Mouse (Mus musculus): Measurements from ENCODE around the gene Pip5k1c. TPM values are rescaled to one million over a fixed set of nuclear protein-coding genes. Genes with fewer than 3 reads are reported as not detected.
A peak's percentile ranks its signal among the peaks of the same experiment; 100 is the strongest.

The Pip5k1c gene
- polyA plus RNA-seq, 1 experiment from 2014 or later, result 31.2 TPM

- ATAC-seq, result no peak
Observed at GRCm38 (mm10) chr10:81277676-81278075, 15.1 kb upstream of the Pip5k1c start.

DNA sequence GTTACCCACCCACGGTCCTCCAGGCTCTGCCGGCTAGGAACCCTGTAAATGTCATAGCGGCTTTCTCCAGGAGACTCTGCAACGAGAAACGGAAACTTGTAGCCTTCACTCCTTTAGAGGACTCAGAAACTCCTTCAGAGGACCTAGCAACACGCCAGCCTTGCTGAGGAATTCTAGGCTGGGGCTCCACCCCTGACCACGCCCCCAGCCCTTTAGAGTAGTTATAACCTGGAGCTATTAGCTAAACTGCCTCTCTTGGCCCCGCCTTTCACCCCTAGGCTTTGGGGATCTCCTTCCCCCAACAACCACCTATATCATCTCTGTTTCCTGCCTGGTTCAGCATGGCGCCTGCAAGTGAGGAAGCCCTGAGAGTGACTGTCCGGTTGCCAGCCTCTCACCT lies 13.3 kb upstream of the Pip5k1c start:
- peak; percentile 57 for ATAC-seq
- 28% methylated on average over 9 of the region's 10 CpGs for WGBS
- Histone ChIP-seq H3K4me3 (ENCODE audit: low read depth, low read length) (no peak overlapping the region), H3K9ac (replicated peaks; ENCODE audit: low read depth) (no peak overlapping the region), H3K27me3 (replicated peaks; ENCODE audit: insufficient read depth, low read length) (peaks cover 5% of the 10 kb centered on the region; the same call in 1 of the 2 replicates), H3K4me2 (replicated peaks; ENCODE audit: low read depth, low read length) (no peak overlapping the region), H3K27ac (ENCODE audit: low read length) (no peak overlapping the region), H3K9me3 (ENCODE audit: low read length) (no peaks in the 10 kb centered on the region), H3K4me1 (ENCODE audit: insufficient read depth, low read depth, low read length) (no peaks in the 10 kb centered on the region), H3K36me3 (ENCODE audit: insufficient read depth, low read length) (no peaks in the 10 kb centered on the region; the same call in 1 of the 2 replicates)
- DNase-seq (ENCODE audit: low spot score), result peak; percentile 54
- TF ChIP-seq CTCF (IDR thresholded peaks at IDR 0.05), result no peak
- no peak for TF ChIP-seq EP300 (IDR thresholded peaks at IDR 0.05)

More at GRCm38 (mm10) chr10:81277676-81278075, 15.1 kb upstream of the Pip5k1c start:
- no peak overlapping the region for H3K9ac ChIP-seq (replicated peaks; ENCODE audit: low read depth)
- no peaks in the 10 kb centered on the region for H3K4me1 ChIP-seq (ENCODE audit: insufficient read depth, low read depth, low read length)
- WGBS, result 76% methylated on average over 22 of the region's 22 CpGs
- peaks cover 7% of the 10 kb centered on the region for H3K36me3 ChIP-seq (ENCODE audit: insufficient read depth, low read length)
- H3K9me3 ChIP-seq (ENCODE audit: low read length), result no peaks in the 10 kb centered on the region
- no peak for TF ChIP-seq CTCF (IDR thresholded peaks at IDR 0.05)
- H3K27me3 ChIP-seq (replicated peaks; ENCODE audit: insufficient read depth, low read length), result no peaks in the 10 kb centered on the region
- DNase-seq (ENCODE audit: low spot score), result no peak
- H3K4me3 ChIP-seq (ENCODE audit: low read depth, low read length), result no peak overlapping the region
- H3K4me2 ChIP-seq (replicated peaks; ENCODE audit: low read depth, low read length), result no peak overlapping the region
- H3K27ac ChIP-seq (ENCODE audit: low read length), result no peak overlapping the region

- Histone ChIP-seq H3K9me3 (ENCODE audit: low read length) (no peaks in the 10 kb centered on the region), H3K4me3 (ENCODE audit: low read depth, low read length) (no peak overlapping the region), H3K4me2 (replicated peaks; ENCODE audit: low read depth, low read length) (no peak overlapping the region), H3K27me3 (replicated peaks; ENCODE audit: insufficient read depth, low read length) (peaks cover 16% of the 10 kb centered on the region; the same call in 1 of the 2 replicates), H3K27ac (ENCODE audit: low read length) (peak overlapping the region; percentile 34; the same call in 1 of the 2 replicates), H3K4me1 (ENCODE audit: insufficient read depth, low read depth, low read length) (0 out of 2 replicates have a peak, but pooled peaks cover 13% of the 10 kb centered on the region), H3K36me3 (ENCODE audit: insufficient read depth, low read length) (no peaks in the 10 kb centered on the region), H3K9ac (replicated peaks; ENCODE audit: low read depth) (no peak overlapping the region)
- ATAC-seq (peak; percentile 9; the same call in 1 of the 2 replicates), DNase-seq (ENCODE audit: low spot score) (peak; percentile 56)
- no peak for TF ChIP-seq EP300 (IDR thresholded peaks at IDR 0.05)
- no peak for TF ChIP-seq CTCF (IDR thresholded peaks at IDR 0.05)
- 51% methylated on average over 6 of the region's 6 CpGs for WGBS
Observed at GRCm38 (mm10) chr10:81284189-81284588, 8.6 kb upstream of the Pip5k1c start.

DNA sequence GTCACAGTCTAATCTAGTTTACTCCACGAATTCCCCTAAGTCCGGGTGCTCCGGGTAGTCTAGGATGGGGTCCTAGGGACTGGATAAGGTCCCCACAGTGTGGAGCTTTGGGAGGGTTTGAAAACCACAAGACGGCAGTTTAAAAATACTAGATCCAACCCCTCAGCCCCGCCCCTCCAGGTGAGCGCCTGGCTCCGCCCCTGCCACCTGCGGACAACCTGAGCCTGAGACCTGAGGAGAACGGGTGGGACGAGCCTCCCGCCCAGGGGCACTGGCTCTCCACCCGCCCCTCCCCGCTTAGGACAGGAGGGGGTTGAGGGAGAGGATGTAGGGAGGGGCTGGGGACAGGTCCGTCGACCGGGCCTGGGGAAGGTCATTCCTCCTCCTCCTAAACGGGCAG lies 8.0 kb upstream of the Pip5k1c start:
- peak overlapping the region; percentile 46 for H3K4me3 ChIP-seq (ENCODE audit: low read depth, low read length)
- WGBS, result 7% methylated on average over 17 of the region's 17 CpGs
- peak; percentile 71 for DNase-seq (ENCODE audit: low spot score)

GRCm38 (mm10) chr10:81285694-81286450 lies 6.9 kb upstream of the Pip5k1c start:
- Histone ChIP-seq H3K9me3 (ENCODE audit: low read length) (no peaks in the 10 kb centered on the region), H3K9ac (replicated peaks; ENCODE audit: low read depth) (no peak overlapping the region), H3K27ac (ENCODE audit: low read length) (peak overlapping the region; percentile 77), H3K4me3 (ENCODE audit: low read depth, low read length) (peak overlapping the region; percentile 46), H3K4me1 (ENCODE audit: insufficient read depth, low read depth, low read length) (0 out of 2 replicates have a peak, but pooled peaks cover 17% of the 10 kb centered on the region), H3K4me2 (replicated peaks; ENCODE audit: low read depth, low read length) (peak overlapping the region; percentile 75), H3K27me3 (replicated peaks; ENCODE audit: insufficient read depth, low read length) (peaks cover 16% of the 10 kb centered on the region; the same call in 1 of the 2 replicates), H3K36me3 (ENCODE audit: insufficient read depth, low read length) (no peaks in the 10 kb centered on the region)
- DNase-seq (ENCODE audit: low spot score), result peak; percentile 93
- WGBS, result 2% methylated on average over 43 of the region's 54 CpGs
- TF ChIP-seq EP300 (IDR thresholded peaks at IDR 0.05) (peak; percentile 32; the same call in 1 of the 2 replicates), CTCF (IDR thresholded peaks at IDR 0.05) (peak; percentile 15; the same call in 1 of the 2 replicates)
- peak; percentile 76 for ATAC-seq

More for the DNA sequence above, 8.0 kb upstream of the Pip5k1c start:
- no peaks in the 10 kb centered on the region for H3K9me3 ChIP-seq (ENCODE audit: low read length)
- H3K4me2 ChIP-seq (replicated peaks; ENCODE audit: low read depth, low read length), result peak overlapping the region; percentile 75
- peak; percentile 42 for ATAC-seq
- H3K9ac ChIP-seq (replicated peaks; ENCODE audit: low read depth), result no peak overlapping the region
- H3K27ac ChIP-seq (ENCODE audit: low read length), result peak overlapping the region; percentile 77
- H3K4me1 ChIP-seq (ENCODE audit: insufficient read depth, low read depth, low read length), result 0 out of 2 replicates have a peak, but pooled peaks cover 17% of the 10 kb centered on the region
- H3K27me3 ChIP-seq (replicated peaks; ENCODE audit: insufficient read depth, low read length), result peaks cover 16% of the 10 kb centered on the region; the same call in 1 of the 2 replicates
- TF ChIP-seq EP300 (IDR thresholded peaks at IDR 0.05), result no peak
- no peak for TF ChIP-seq CTCF (IDR thresholded peaks at IDR 0.05)
- no peaks in the 10 kb centered on the region for H3K36me3 ChIP-seq (ENCODE audit: insufficient read depth, low read length)

GRCm38 (mm10) chr10:81286586-81286985 lies 6.2 kb upstream of the Pip5k1c start:
- ATAC-seq, result no peak
- Histone ChIP-seq H3K27ac (ENCODE audit: low read length) (peak overlapping the region; percentile 77), H3K4me2 (replicated peaks; ENCODE audit: low read depth, low read length) (no peak overlapping the region; the same call in 1 of the 2 replicates)

More at GRCm38 (mm10) chr10:81286586-81286985, 6.2 kb upstream of the Pip5k1c start:
- no peak overlapping the region for H3K4me3 ChIP-seq (ENCODE audit: low read depth, low read length)
- H3K4me1 ChIP-seq (ENCODE audit: insufficient read depth, low read depth, low read length), result 0 out of 2 replicates have a peak, but pooled peaks cover 21% of the 10 kb centered on the region
- no peak overlapping the region for H3K9ac ChIP-seq (replicated peaks; ENCODE audit: low read depth)
- H3K36me3 ChIP-seq (ENCODE audit: insufficient read depth, low read length), result no peaks in the 10 kb centered on the region
- H3K27me3 ChIP-seq (replicated peaks; ENCODE audit: insufficient read depth, low read length), result peaks cover 16% of the 10 kb centered on the region; the same call in 1 of the 2 replicates
- TF ChIP-seq EP300 (IDR thresholded peaks at IDR 0.05) (no peak), CTCF (IDR thresholded peaks at IDR 0.05) (no peak)
- no peaks in the 10 kb centered on the region for H3K9me3 ChIP-seq (ENCODE audit: low read length)
- peak; percentile 57 for DNase-seq (ENCODE audit: low spot score)
- 24% methylated on average over 6 of the region's 6 CpGs for WGBS
